Mouse (Mus musculus): ENCODE measurements around the gene Ccser2. TPM values are rescaled to one million over a fixed set of nuclear protein-coding genes. Genes with fewer than 3 reads are reported as not detected.

Ccser2 gene
- total and polyA plus RNA-seq, 3 experiments = 3.0 to 4.2 TPM; not detected in 1

DNA sequence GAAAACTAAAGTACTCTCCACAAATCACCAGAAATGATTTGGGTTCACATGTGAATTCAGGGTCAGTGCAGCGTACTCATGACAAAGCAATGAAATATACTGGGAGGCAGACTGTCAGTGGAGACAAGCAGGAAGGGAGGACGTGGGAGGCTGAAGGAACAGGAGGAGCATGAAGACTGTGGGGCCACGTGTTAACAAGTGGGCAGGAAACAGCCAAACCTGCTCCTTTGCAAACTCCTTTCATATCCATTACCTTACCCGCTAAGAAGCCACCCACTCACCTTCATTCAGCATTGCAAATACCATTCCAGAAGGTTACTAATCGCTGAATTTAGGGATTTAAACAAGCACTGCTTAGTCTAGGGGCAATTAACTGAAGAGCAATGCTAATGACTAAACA lies 25.9 kb downstream of the Ccser2 start:
- TF ChIP-seq MYB (IDR thresholded peaks at IDR 0.05; ENCODE audit: low read depth, low read length) (no peak), RCOR1 (IDR thresholded peaks at IDR 0.05; ENCODE audit: low read depth, low read length) (no peak), CHD2 (IDR thresholded peaks at IDR 0.05; ENCODE audit: low read length) (no peak), SIN3A (IDR thresholded peaks at IDR 0.05; ENCODE audit: low read length) (no peak), ZC3H11A (IDR thresholded peaks at IDR 0.05; ENCODE audit: low read depth, low read length) (no peak), ZNF384 (IDR thresholded peaks at IDR 0.05; ENCODE audit: low read depth, low read length) (no peak)
- Histone ChIP-seq H3K27ac (ENCODE audit: control insufficient read depth, low read depth, low read length) (no peak overlapping the region), H3K79me2 (ENCODE audit: control insufficient read depth, insufficient read depth, low read length, poor library complexity) (no peaks in the 10 kb centered on the region), H3K9me3 (replicated peaks; ENCODE audit: insufficient read depth, low read length) (no peaks in the 10 kb centered on the region), H3K27me3 (ENCODE audit: control insufficient read depth in 1 of 2, insufficient read depth in 2 of 2, low read length in 2 of 2) (no peaks in the 10 kb centered on the region), H3K4me3 (ENCODE audit: control insufficient read depth in 1 of 2, insufficient read depth in 1 of 2, low read depth in 2 of 2, low read length in 2 of 2) (no peak overlapping the region), H3K36me3 (ENCODE audit: control insufficient read depth in 1 of 2, insufficient read depth in 2 of 2, low read length in 2 of 2) (no peaks in the 10 kb centered on the region), H3K9ac (ENCODE audit: control insufficient read depth, low read depth, low read length, poor library complexity, severe bottlenecking) (no peak overlapping the region), H3K4me1 (ENCODE audit: control insufficient read depth in 1 of 2, insufficient read depth in 2 of 2, low read length in 2 of 2) (no peaks in the 10 kb centered on the region)
- no peak for DNase-seq (ENCODE audit: low read depth, low spot score)

DNA sequence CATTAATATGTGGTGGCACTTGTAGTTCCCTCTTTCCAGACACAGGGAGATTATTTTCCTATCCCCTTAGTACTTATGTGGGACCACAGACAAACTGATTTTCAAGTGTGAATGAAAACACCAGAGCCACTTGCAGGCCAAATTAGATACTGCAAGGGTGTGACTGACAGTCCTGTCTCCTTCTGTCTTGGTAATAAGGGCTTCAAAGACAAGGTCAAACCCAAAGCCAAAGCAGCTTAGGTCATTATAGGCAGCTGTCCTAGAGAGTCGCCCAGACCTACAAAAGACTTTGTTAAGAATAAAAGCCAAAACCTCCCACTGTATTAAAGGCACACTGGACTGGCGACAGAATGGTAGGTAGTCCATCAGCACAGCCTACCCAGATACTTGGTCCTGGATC lies 30.6 kb downstream of the Ccser2 start:
- DNase-seq (ENCODE audit: low read depth, low spot score) = no peak
- Histone ChIP-seq H3K9ac (ENCODE audit: control insufficient read depth, low read depth, low read length, poor library complexity, severe bottlenecking) (no peak overlapping the region), H3K27ac (ENCODE audit: control insufficient read depth, low read depth, low read length) (no peak overlapping the region), H3K27me3 (ENCODE audit: control insufficient read depth in 1 of 2, insufficient read depth in 2 of 2, low read length in 2 of 2) (no peaks in the 10 kb centered on the region), H3K36me3 (ENCODE audit: control insufficient read depth in 1 of 2, insufficient read depth in 2 of 2, low read length in 2 of 2) (peaks cover 0 to 1% of the 10 kb centered on the region in 2 experiments; a peak in 1 of 4 replicates), H3K9me3 (replicated peaks; ENCODE audit: insufficient read depth, low read length) (no peaks in the 10 kb centered on the region), H3K4me3 (ENCODE audit: control insufficient read depth in 1 of 2, insufficient read depth in 1 of 2, low read depth in 2 of 2, low read length in 2 of 2) (no peak overlapping the region), H3K4me1 (ENCODE audit: control insufficient read depth in 1 of 2, insufficient read depth in 2 of 2, low read length in 2 of 2) (peaks cover under 1 to 1% of the 10 kb centered on the region in 2 experiments; a peak in 1 of 4 replicates), H3K79me2 (ENCODE audit: control insufficient read depth, insufficient read depth, low read length, poor library complexity) (no peaks in the 10 kb centered on the region)
- no peak for TF ChIP-seq POLR2AphosphoS5 (IDR thresholded peaks at IDR 0.05; ENCODE audit: borderline replicate concordance, low read depth, low read length)
- no peak for TF ChIP-seq POLR2A (IDR thresholded peaks at IDR 0.05; ENCODE audit: control insufficient read depth in 1 of 2, insufficient read depth in 1 of 2, low read depth in 1 of 2, low read length in 2 of 2, poor library complexity in 1 of 2)
- no peak for TF ChIP-seq MYB (IDR thresholded peaks at IDR 0.05; ENCODE audit: low read depth, low read length)
- TF ChIP-seq MAX (IDR thresholded peaks at IDR 0.05; ENCODE audit: low read length) = no peak
- TF ChIP-seq ZMIZ1 (IDR thresholded peaks at IDR 0.05; ENCODE audit: low read depth, low read length) = no peak
- no peak for TF ChIP-seq GATA1 (IDR thresholded peaks at IDR 0.05; ENCODE audit: low read depth, low read length)
- no peak for TF ChIP-seq RCOR1 (IDR thresholded peaks at IDR 0.05; ENCODE audit: low read depth, low read length)
- no peak for TF ChIP-seq MYC (IDR thresholded peaks at IDR 0.05; ENCODE audit: low read depth, low read length)
- no peak for TF ChIP-seq NELFE (IDR thresholded peaks at IDR 0.05; ENCODE audit: low read depth, low read length)
- TF ChIP-seq ZC3H11A (IDR thresholded peaks at IDR 0.05; ENCODE audit: low read depth, low read length) = no peak
- no peak for TF ChIP-seq E2F4 (IDR thresholded peaks at IDR 0.05; ENCODE audit: borderline replicate concordance, low read depth, low read length)
- TF ChIP-seq EP300 (IDR thresholded peaks at IDR 0.05; ENCODE audit: low read depth in 1 of 2, low read length in 2 of 2) = no peak
- no peak for TF ChIP-seq ELF1 (IDR thresholded peaks at IDR 0.05; ENCODE audit: low read depth, low read length)
- no peak for TF ChIP-seq SIN3A (IDR thresholded peaks at IDR 0.05; ENCODE audit: low read length)
- TF ChIP-seq BHLHE40 (IDR thresholded peaks at IDR 0.05; ENCODE audit: borderline replicate concordance, low read depth, low read length) = no peak
- TF ChIP-seq NRF1 (IDR thresholded peaks at IDR 0.05; ENCODE audit: insufficient read depth, low read depth, low read length, poor library complexity, severe bottlenecking) = no peak
